Mouse (Mus musculus) kidney, embryonic 16.5 days (tissue): ENCODE measurements around the gene Gm20388. TPM values are rescaled to one million over a fixed set of nuclear protein-coding genes. Genes with fewer than 3 reads are reported as not detected.

Experiments used
- ATAC-seq: fragments of 200-750 bp; cut with Nextera tagmentation; 2 replicates; pipeline ENCODE4 v1.8.0; 2017; ENCODE audit warnings: moderate TSS enrichment; ENCODE audit not compliant: low FRiP score, low TSS enrichment
- H3K27ac ChIP-seq: fragments of 300-500 bp; sonication (generic); 2 replicates; pipeline ENCODE4 v1.5.1; 2014; ENCODE audit warnings: low read length
- H3K27me3 ChIP-seq: fragments of 300-500 bp; sonication (generic); 2 replicates; pipeline ENCODE4 v1.6.1; 2014; ENCODE audit warnings: low read length, control low read depth, mixed read lengths; ENCODE audit not compliant: insufficient read depth
- H3K36me3 ChIP-seq: fragments of 300-500 bp; sonication (generic); 2 replicates; pipeline ENCODE4 v1.6.1; 2014; ENCODE audit warnings: low read length, control low read depth, mixed read lengths; ENCODE audit not compliant: insufficient read depth
- H3K4me1 ChIP-seq: fragments of 300-500 bp; sonication (generic); 2 replicates; pipeline ENCODE4 v1.6.1; 2014; ENCODE audit warnings: low read length, control low read depth, mixed read lengths; ENCODE audit not compliant: insufficient read depth
- H3K4me2 ChIP-seq: fragments of 300-500 bp; sonication (generic); replicated peaks from 2 replicates; pipeline ENCODE4 v1.6.1; 2014; ENCODE audit warnings: low read depth, low read length
- H3K4me3 ChIP-seq: fragments of 300-500 bp; sonication (generic); 2 replicates; pipeline ENCODE4 v1.5.1; 2014; ENCODE audit warnings: mild to moderate bottlenecking, low read length
- H3K9ac ChIP-seq: fragments of 300-500 bp; sonication (generic); replicated peaks from 2 replicates; pipeline ENCODE4 v1.6.1; 2014; ENCODE audit warnings: low read length
- H3K9me3 ChIP-seq: fragments of 300-500 bp; sonication (generic); 2 replicates; pipeline ENCODE4 v1.6.1; 2016; ENCODE audit warnings: low read length, control low read depth
- WGBS: fragments of 180-500 bp; shearing (Covaris S2); extraction: QIAGEN DNeasy Blood & Tissue Kit; methylation state at CpG from one replicate; pipeline ENCODE4 v1.1.7; 2014; 5-methylcytosine and 5-hydroxymethylcytosine counted together
- polyA plus RNA-seq: library from polyadenylated mRNA; unstranded; fragments of >200 nt; fragmentation: Nextera tagmentation; extraction: Ambion mirVana; gene quantifications from 2 replicates; pipeline ENCODE4 v1.2.1, GENCODE M21; 2015

Gm20388 gene
- polyA plus RNA-seq, 1 experiment from 2014 or later: 7.7 TPM

- Histone ChIP-seq H3K4me1 (peaks cover 29% of the 10 kb centered on the region), H3K9ac (0 out of 2 replicates have a peak overlapping the region, but pooled peaks have one; percentile 11), H3K9me3 (no peaks in the 10 kb centered on the region), H3K36me3 (no peaks in the 10 kb centered on the region), H3K4me2 (no peak overlapping the region), H3K27ac (peak overlapping the region; percentile 34; the same call in 1 of the 2 replicates), H3K4me3 (no peak overlapping the region), H3K27me3 (no peaks in the 10 kb centered on the region)
- 37% methylated on average over 14 of the region's 14 CpGs for WGBS
- no peak for ATAC-seq
Observed at GRCm38 (mm10) chr8:123004033-123004922, 3093.6 kb downstream of the Gm20388 start.

DNA sequence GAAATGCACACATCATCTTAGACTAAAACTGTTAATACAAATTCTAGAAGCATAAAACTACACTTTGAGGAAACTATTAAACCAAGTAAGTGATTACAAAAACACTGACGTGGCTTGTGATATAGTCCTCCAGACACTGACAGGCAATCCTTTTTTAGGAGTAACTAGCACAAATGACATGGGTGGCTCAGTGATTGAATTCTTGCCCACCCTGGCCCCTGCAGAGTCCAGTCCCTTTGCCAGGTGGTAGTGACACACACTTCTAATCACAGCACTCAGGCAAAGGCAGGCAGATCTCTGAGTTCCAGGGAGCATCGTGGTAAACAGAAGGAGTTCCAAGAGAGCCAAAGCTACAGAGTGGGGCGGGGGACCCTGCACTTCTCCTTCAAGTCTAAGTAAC is 3094.7 kb downstream of the Gm20388 start:
- no peak for ATAC-seq
- 68% methylated on average over 3 of the region's 3 CpGs for WGBS
- Histone ChIP-seq H3K27me3 (no peaks in the 10 kb centered on the region), H3K9me3 (no peaks in the 10 kb centered on the region), H3K4me3 (no peak overlapping the region), H3K4me1 (peaks cover 29% of the 10 kb centered on the region), H3K4me2 (no peak overlapping the region), H3K27ac (no peak overlapping the region), H3K36me3 (no peaks in the 10 kb centered on the region), H3K9ac (no peak overlapping the region)

GRCm38 (mm10) chr8:123005805-123006204 is 3095.2 kb downstream of the Gm20388 start:
- no peak overlapping the region for H3K4me3 ChIP-seq
- H3K27ac ChIP-seq: no peak overlapping the region
- no peaks in the 10 kb centered on the region for H3K36me3 ChIP-seq
- no peak for ATAC-seq
- no peak overlapping the region for H3K4me2 ChIP-seq
- H3K9ac ChIP-seq: no peak overlapping the region
- 61% methylated on average over 5 of the region's 5 CpGs for WGBS
- H3K27me3 ChIP-seq: no peaks in the 10 kb centered on the region
- H3K4me1 ChIP-seq: peaks cover 29% of the 10 kb centered on the region
- H3K9me3 ChIP-seq: no peaks in the 10 kb centered on the region

GRCm38 (mm10) chr8:123011321-123011720 is 3100.7 kb downstream of the Gm20388 start:
- Histone ChIP-seq H3K27ac (no peak overlapping the region), H3K27me3 (no peaks in the 10 kb centered on the region), H3K4me2 (no peak overlapping the region), H3K4me3 (no peak overlapping the region), H3K36me3 (no peaks in the 10 kb centered on the region), H3K9ac (no peak overlapping the region), H3K9me3 (no peaks in the 10 kb centered on the region), H3K4me1 (peaks cover 2% of the 10 kb centered on the region)
- ATAC-seq: no peak

DNA sequence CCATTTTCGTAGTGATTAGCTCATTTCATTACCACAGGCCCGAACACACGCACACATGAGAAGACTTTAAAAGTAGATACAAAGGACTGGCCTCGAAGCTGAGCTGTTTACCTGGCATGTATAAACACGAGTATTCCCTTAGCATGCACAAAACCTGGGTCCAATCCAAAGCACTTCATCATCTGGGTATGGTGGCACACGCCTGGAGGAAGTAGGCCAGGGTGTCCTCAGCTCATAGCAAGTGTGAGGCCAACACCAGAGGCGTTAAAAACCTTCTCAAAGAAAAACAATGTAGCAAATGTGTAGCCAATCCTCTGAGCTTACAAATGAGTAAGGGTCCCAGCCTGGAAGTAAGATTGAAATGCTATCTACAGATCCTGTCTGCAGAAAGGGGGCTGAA is 3103.8 kb downstream of the Gm20388 start:
- no peak for ATAC-seq
- H3K36me3 ChIP-seq: no peaks in the 10 kb centered on the region
- H3K9ac ChIP-seq: no peak overlapping the region
- no peaks in the 10 kb centered on the region for H3K27me3 ChIP-seq
- H3K4me1 ChIP-seq: peaks cover 10% of the 10 kb centered on the region; the same call in 1 of the 2 replicates
- no peak overlapping the region for H3K4me3 ChIP-seq
- H3K4me2 ChIP-seq: no peak overlapping the region
- no peak overlapping the region for H3K27ac ChIP-seq
- WGBS: 68% methylated on average over 7 of the region's 7 CpGs
- H3K9me3 ChIP-seq: no peaks in the 10 kb centered on the region

- Histone ChIP-seq H3K4me3 (no peak overlapping the region), H3K36me3 (no peaks in the 10 kb centered on the region), H3K27ac (no peak overlapping the region), H3K9me3 (no peaks in the 10 kb centered on the region), H3K9ac (no peak overlapping the region), H3K4me2 (no peak overlapping the region), H3K27me3 (no peaks in the 10 kb centered on the region), H3K4me1 (peaks cover 11% of the 10 kb centered on the region; the same call in 1 of the 2 replicates)
- no peak for ATAC-seq
- 50% methylated on average over 3 of the region's 3 CpGs for WGBS
Observed at GRCm38 (mm10) chr8:123015074-123015473, 3104.4 kb downstream of the Gm20388 start.

- no peak overlapping the region for H3K4me2 ChIP-seq
- ATAC-seq: no peak
- no peak overlapping the region for H3K27ac ChIP-seq
- H3K9me3 ChIP-seq: no peaks in the 10 kb centered on the region
- no peak overlapping the region for H3K9ac ChIP-seq
- no peaks in the 10 kb centered on the region for H3K36me3 ChIP-seq
- H3K27me3 ChIP-seq: no peaks in the 10 kb centered on the region
- no peak overlapping the region for H3K4me3 ChIP-seq
- WGBS: 89% methylated on average over 4 of the region's 4 CpGs
- H3K4me1 ChIP-seq: peaks cover 19% of the 10 kb centered on the region
Observed at GRCm38 (mm10) chr8:123017143-123017542, 3106.5 kb downstream of the Gm20388 start.

DNA sequence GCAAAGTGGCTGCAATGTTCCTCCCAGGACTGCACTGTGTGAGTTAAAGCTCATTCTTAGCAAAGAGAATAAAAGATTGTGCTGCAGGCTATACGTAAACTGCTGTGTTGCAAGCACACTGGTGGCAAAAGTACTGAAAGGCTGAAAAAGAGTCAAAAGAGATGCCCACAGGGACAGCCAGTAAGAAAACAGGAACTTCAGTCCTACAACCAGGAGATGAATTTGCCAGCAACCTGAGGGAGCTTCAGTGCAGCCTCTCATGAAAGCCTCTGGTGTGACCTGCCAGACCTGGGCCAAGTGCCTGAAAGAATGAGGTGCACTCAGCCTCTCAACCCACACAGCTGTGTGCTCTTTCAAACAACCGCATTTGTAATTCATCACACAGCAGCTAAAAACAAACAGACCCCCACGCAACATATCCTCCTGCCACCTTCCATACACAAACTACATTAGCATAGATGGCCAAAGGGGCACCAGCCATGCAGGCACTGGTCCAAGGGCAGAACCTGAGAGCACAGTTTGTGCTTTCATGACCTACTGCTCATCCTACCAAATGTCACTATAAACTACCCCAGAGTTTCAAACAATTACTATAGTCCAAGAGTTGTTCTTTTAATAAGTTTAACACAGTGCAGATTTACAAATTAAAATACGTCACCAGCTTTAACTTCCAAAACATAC is 3108.0 kb downstream of the Gm20388 start:
- Histone ChIP-seq H3K27ac (no peak overlapping the region), H3K4me1 (peaks cover 19% of the 10 kb centered on the region), H3K36me3 (no peaks in the 10 kb centered on the region), H3K4me3 (no peak overlapping the region), H3K9ac (no peak overlapping the region), H3K4me2 (no peak overlapping the region), H3K27me3 (no peaks in the 10 kb centered on the region), H3K9me3 (no peaks in the 10 kb centered on the region)
- no peak for ATAC-seq
- WGBS: 59% methylated on average over 4 of the region's 4 CpGs

GRCm38 (mm10) chr8:123020084-123020483 is 3109.4 kb downstream of the Gm20388 start:
- no peak overlapping the region for H3K4me2 ChIP-seq
- H3K27me3 ChIP-seq: no peaks in the 10 kb centered on the region
- no peak overlapping the region for H3K9ac ChIP-seq
- no peaks in the 10 kb centered on the region for H3K9me3 ChIP-seq
- H3K36me3 ChIP-seq: no peaks in the 10 kb centered on the region
- peaks cover 19% of the 10 kb centered on the region for H3K4me1 ChIP-seq
- WGBS: 54% methylated on average over 2 of the region's 2 CpGs
- H3K27ac ChIP-seq: no peak overlapping the region
- no peak overlapping the region for H3K4me3 ChIP-seq
- no peak for ATAC-seq

- Histone ChIP-seq H3K27me3 (no peaks in the 10 kb centered on the region), H3K9ac (no peak overlapping the region), H3K4me1 (peaks cover 19% of the 10 kb centered on the region), H3K4me2 (no peak overlapping the region), H3K27ac (no peak overlapping the region), H3K4me3 (no peak overlapping the region), H3K36me3 (no peaks in the 10 kb centered on the region), H3K9me3 (no peaks in the 10 kb centered on the region)
- WGBS: 84% methylated on average over 2 of the region's 2 CpGs
- ATAC-seq: no peak
Observed at GRCm38 (mm10) chr8:123020859-123021258, 3110.2 kb downstream of the Gm20388 start.
